Mouse (Mus musculus) liver, embryonic 12.5 days (tissue): ENCODE data around the gene Lmbr1l. TPM values are rescaled to one million over a fixed set of nuclear protein-coding genes. Genes with fewer than 3 reads are reported as not detected.
"Not testable (repeated sequence)": the region's sequence is repeated elsewhere in the genome, so short reads cannot be mapped to it uniquely, and the experiment has no call there.

Source experiments
- ATAC-seq: fragments of 200-750 bp; cut with Nextera tagmentation; 2 replicates; pipeline ENCODE4 v1.8.0; 2017; ENCODE audit warnings: moderate number of reproducible peaks, mild to moderate bottlenecking, moderate library complexity
- H3K27ac ChIP-seq: fragments of 300-500 bp; sonication (generic); 2 replicates; pipeline ENCODE4 v1.5.1; 2016; ENCODE audit warnings: mild to moderate bottlenecking
- H3K27me3 ChIP-seq: fragments of 300-500 bp; sonication (generic); replicated peaks from 2 replicates; pipeline ENCODE4 v1.6.1; 2016; ENCODE audit warnings: mild to moderate bottlenecking, moderate library complexity
- H3K36me3 ChIP-seq: fragments of 300-500 bp; sonication (generic); 2 replicates; pipeline ENCODE4 v1.6.1; 2016; ENCODE audit warnings: mild to moderate bottlenecking, moderate library complexity
- H3K4me1 ChIP-seq: fragments of 300-500 bp; sonication (generic); 2 replicates; pipeline ENCODE4 v1.6.1; 2016
- H3K4me2 ChIP-seq: fragments of 300-500 bp; sonication (generic); 2 replicates; pipeline ENCODE4 v1.6.1; 2016; ENCODE audit warnings: mild to moderate bottlenecking, moderate library complexity
- H3K4me3 ChIP-seq: fragments of 300-500 bp; sonication (generic); 2 replicates; pipeline ENCODE4 v1.5.1; 2016; ENCODE audit warnings: mild to moderate bottlenecking, moderate library complexity
- H3K9ac ChIP-seq: fragments of 300-500 bp; sonication (generic); 2 replicates; pipeline ENCODE4 v1.6.1; 2016; ENCODE audit warnings: mild to moderate bottlenecking, moderate library complexity
- H3K9me3 ChIP-seq: fragments of 300-500 bp; sonication (generic); replicated peaks from 2 replicates; pipeline ENCODE4 v1.6.1; 2016; ENCODE audit warnings: mild to moderate bottlenecking, moderate library complexity
- WGBS: fragments of 180-500 bp; shearing (Covaris S2); methylation state at CpG from one replicate; pipeline ENCODE4 v1.1.7; 2016; ENCODE audit not compliant: insufficient replicate concordance; 5-methylcytosine and 5-hydroxymethylcytosine counted together
- polyA plus RNA-seq: library from polyadenylated mRNA; unstranded; fragments of >200 nt; fragmentation: Nextera tagmentation; extraction: Ambion mirVana; gene quantifications from 2 replicates; pipeline ENCODE4 v1.2.1, GENCODE M21; 2016

Gene Lmbr1l
- polyA plus RNA-seq, 1 experiment from 2014 or later = 4.6 TPM

DNA sequence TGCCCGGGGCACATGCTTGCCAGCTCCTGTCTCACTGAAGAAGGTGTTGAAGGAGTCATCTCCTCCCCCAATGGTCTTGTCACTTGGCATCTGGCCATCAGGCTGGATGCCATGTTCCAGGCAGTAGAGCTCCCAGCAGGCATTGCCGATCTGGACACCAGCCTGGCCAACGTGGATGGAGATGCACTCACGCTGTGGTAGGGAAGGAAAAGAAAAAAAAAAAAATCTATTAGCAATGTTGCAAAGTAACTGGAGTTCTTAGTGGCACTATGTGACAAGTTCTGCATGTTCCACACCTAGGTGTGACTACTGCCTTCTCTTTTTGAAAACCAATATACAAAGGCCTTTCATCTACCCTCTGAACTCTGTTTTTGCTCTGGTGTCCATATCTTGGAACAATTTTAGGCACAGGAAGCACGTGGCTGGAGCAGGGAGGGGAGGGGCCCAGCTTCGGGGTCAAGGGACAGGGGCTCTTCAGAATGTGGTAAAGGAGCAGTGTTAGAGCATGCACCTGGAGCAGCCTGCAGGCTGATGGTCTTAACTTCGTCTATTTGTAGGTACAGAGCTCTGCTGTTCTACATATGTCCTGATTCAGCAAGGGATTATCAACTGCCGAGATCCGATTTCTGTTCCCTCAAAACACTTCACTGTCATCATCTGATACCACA, 15.1 kb upstream of the Lmbr1l start:
- Histone ChIP-seq H3K4me2 (peak overlapping the region; percentile 92), H3K4me3 (peak overlapping the region; percentile 76), H3K36me3 (peaks cover 25% of the 10 kb centered on the region), H3K4me1 (peaks cover 48% of the 10 kb centered on the region), H3K27ac (peak overlapping the region; percentile 96), H3K9ac (peak overlapping the region; percentile 89)
- H3K27me3 ChIP-seq, H3K9me3 ChIP-seq, ATAC-seq: not testable (repeated sequence)
- 13% methylated on average over 8 of the region's 9 CpGs for WGBS

DNA sequence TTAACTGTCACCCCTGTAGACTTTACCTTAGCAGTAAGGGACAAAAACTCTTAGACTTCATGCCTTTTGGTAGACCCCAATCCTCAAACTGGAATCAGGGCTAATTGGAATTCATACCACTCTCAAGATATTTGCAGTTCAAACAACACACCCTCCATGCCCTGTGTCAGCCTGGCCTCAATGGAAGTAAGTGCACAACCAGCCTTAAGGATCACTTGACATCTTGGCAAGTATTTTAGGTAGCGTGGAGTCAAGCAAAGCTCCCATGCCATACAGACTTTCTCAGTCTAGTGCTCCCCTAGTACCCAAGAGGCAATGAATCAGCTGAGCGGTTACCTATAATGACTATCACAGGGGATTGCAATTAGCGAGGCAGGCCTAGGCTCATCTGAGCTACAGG, 13.0 kb upstream of the Lmbr1l start:
- Histone ChIP-seq H3K4me2 (peak overlapping the region; percentile 22; the same call in 1 of the 2 replicates), H3K4me3 (no peak overlapping the region), H3K9ac (no peak overlapping the region), H3K36me3 (peaks cover 25% of the 10 kb centered on the region), H3K27ac (peak overlapping the region; percentile 60; the same call in 1 of the 2 replicates), H3K27me3 (no peaks in the 10 kb centered on the region), H3K9me3 (no peaks in the 10 kb centered on the region; the same call in 1 of the 2 replicates), H3K4me1 (peaks cover 38% of the 10 kb centered on the region)
- WGBS = 73% methylated on average over 3 of the region's 3 CpGs
- no peak for ATAC-seq

DNA sequence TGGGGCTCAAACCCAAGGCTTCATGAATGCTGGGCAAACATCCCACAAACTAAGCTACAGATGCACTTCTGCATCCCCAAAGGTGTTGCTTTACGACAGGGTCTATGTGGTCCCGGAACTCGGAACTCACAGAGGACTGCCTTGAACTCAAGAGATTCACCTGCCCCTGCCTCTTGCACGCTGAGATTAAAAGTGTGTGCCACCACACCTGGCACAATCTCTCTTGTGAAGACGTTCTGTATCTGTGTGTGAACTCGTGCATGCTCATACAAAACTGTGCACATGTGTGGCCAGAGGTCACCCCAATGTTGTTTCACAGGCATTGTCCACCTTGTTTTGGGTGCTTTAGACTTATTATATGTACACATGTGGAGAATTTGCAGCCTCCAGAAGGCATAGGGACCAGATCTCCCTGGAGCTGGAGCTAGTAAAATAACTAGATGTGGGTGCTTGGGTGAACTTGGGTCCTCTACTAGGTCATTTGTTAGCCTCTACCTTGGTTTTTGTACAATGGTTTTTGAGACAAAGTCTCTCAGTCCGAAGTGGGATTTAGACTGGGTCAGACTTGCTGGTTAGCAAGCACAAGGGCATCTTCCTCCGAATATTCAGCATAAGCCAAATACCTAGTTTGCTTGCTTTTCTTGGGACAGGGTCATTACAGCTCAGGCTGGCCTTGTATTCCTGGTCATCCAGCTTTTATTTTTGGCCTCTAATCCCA, 12.1 kb upstream of the Lmbr1l start:
- H3K4me2 ChIP-seq = no peak overlapping the region
- peak overlapping the region; percentile 15; the same call in 1 of the 2 replicates for H3K27ac ChIP-seq
- peaks cover 30% of the 10 kb centered on the region for H3K4me1 ChIP-seq
- WGBS = 42% methylated on average over 8 of the region's 8 CpGs
- H3K27me3 ChIP-seq = no peaks in the 10 kb centered on the region
- no peak for ATAC-seq
- H3K9me3 ChIP-seq = no peaks in the 10 kb centered on the region; the same call in 1 of the 2 replicates
- H3K36me3 ChIP-seq = peaks cover 25% of the 10 kb centered on the region
- no peak overlapping the region for H3K9ac ChIP-seq
- no peak overlapping the region for H3K4me3 ChIP-seq

DNA sequence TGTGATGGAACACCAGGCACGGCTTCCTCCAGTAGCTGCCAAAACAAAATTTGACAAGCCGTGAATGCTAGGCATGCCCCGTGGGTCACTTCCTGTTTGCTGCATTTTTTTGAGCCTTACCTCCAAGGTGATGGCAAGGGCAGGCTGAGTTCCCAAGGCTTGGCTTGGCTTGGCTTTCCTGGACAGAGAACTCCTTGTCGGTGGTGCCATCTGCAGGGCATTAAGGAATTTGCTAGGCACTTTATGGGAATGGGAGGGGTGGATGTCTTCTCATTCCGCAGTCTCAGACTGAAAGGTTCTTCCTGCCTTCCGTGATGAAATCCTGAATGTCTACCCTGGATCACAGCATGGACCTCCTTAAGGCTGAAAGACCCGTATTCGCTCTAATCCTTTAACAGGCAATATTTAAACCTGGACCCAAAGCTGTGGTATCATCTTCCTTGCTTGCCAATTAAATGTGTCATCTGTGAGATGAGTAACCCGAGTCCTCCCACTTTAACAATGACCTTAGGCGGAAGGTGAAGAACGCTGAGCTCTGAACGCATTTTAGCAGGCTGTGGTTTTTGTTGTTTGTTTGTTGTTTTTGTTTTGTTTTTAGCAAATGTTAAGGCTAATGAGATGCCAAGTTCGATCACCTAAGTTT, 10.7 kb upstream of the Lmbr1l start:
- Histone ChIP-seq H3K4me2 (no peak overlapping the region), H3K4me1 (peaks cover 28% of the 10 kb centered on the region), H3K36me3 (peaks cover 25% of the 10 kb centered on the region), H3K27me3 (no peaks in the 10 kb centered on the region), H3K9ac (no peak overlapping the region), H3K27ac (no peak overlapping the region), H3K4me3 (no peak overlapping the region), H3K9me3 (no peaks in the 10 kb centered on the region; the same call in 1 of the 2 replicates)
- no peak for ATAC-seq
- WGBS = 16% methylated on average over 13 of the region's 13 CpGs

DNA sequence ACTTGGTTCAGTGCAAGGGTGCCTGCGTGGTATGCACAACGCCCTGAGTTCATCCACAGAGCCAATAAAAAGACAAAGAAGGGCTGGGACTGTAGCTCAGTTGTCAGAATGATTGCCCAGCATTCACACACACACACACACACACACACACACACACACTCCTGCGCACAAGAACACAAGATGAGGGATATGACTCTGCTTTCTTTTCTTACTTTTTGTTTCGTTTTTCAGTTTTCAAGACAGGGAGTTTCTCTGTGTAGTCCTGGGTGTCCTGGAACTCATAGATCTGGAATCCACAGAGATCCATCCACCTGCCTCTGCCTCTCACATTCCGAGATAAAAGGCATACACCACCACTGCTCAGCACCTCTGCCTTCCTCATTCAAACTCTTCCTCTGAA, 9.5 kb upstream of the Lmbr1l start:
- Histone ChIP-seq H3K4me1 (peaks cover 23% of the 10 kb centered on the region), H3K27me3 (no peaks in the 10 kb centered on the region), H3K4me2 (no peak overlapping the region), H3K36me3 (peaks cover 19% of the 10 kb centered on the region), H3K9ac (no peak overlapping the region), H3K9me3 (no peaks in the 10 kb centered on the region; the same call in 1 of the 2 replicates), H3K27ac (no peak overlapping the region), H3K4me3 (no peak overlapping the region)
- ATAC-seq = no peak
- WGBS = 68% methylated on average over 5 of the region's 5 CpGs

DNA sequence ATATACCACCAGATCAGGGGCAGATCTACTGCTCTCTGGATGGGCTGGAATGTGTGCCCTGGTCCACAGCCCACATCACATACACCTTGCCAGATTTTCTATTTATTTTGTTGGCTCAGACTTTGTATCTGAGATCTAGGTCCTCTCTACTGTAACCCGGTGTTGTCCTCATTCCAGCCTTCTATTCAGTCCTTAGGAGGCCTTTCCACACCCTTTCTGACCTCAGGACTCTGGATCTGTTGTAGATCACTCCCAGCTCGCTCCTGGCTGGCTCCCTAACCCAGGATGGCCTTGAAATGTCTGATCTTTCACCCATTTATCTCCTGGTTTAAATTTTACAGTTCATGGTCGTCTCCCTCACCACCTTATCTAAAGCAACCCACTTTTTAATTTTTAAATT, 6.7 kb upstream of the Lmbr1l start:
- H3K4me3 ChIP-seq = no peak overlapping the region
- peaks cover 9% of the 10 kb centered on the region for H3K4me1 ChIP-seq
- 38% methylated on average over 3 of the region's 3 CpGs for WGBS
- H3K36me3 ChIP-seq = no peaks in the 10 kb centered on the region
- no peak overlapping the region for H3K4me2 ChIP-seq
- no peak overlapping the region for H3K27ac ChIP-seq
- no peak; the same call in 1 of the 2 replicates for ATAC-seq
- H3K9ac ChIP-seq = no peak overlapping the region
- H3K27me3 ChIP-seq = no peaks in the 10 kb centered on the region
- H3K9me3 ChIP-seq = no peaks in the 10 kb centered on the region; the same call in 1 of the 2 replicates

DNA sequence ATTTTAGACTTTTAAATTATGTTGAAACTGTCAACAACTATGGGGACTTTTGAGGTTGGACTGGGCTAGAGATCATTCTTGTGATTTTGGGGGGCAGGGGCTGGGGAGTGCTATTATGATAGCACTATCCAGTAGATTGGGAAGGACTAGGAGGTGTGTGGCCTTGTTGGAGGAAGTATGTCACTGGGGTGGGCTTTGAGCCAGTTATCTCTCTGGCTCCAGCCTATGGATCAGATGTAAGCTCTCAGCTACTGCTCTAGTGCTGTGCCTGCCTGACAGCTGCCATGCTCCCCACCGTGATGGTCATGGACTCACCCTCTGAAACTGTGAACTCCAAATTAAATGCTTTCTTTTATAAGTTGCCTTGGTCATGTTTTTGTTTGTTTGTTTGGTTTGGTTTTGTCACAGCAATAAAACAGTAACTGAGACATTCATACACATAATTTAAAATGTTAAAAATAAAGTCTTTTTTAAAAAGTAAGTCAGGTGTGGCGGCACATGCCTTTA, 5.1 kb upstream of the Lmbr1l start:
- no peak overlapping the region for H3K9ac ChIP-seq
- no peak overlapping the region for H3K4me2 ChIP-seq
- peaks cover 9% of the 10 kb centered on the region for H3K4me1 ChIP-seq
- H3K27ac ChIP-seq = no peak overlapping the region
- no peak overlapping the region for H3K4me3 ChIP-seq
- H3K36me3 ChIP-seq = no peaks in the 10 kb centered on the region
- H3K9me3 ChIP-seq = no peaks in the 10 kb centered on the region; the same call in 1 of the 2 replicates
- WGBS = 58% methylated on average over 2 of the region's 2 CpGs
- H3K27me3 ChIP-seq = no peaks in the 10 kb centered on the region
- no peak for ATAC-seq

DNA sequence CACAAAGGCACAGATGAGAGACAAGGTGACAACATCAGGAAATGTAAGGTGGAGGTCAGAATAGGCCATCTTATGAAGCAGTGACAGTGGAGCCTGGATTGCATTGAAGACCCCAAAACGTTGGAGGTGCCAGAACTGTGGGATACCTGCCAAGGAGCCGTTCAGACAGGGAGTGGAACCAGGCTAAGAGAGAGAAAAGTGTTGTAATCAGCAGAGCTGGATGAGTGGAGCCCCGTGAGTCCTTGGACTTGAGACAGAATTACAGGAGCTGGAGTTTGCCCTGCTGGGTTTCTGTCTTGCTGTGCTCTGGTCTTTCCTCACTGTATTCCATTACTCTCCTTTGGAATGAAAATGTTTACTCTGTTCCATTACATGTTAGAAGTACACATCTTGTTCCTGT, 4.5 kb upstream of the Lmbr1l start:
- H3K4me3 ChIP-seq = no peak overlapping the region
- no peak overlapping the region for H3K27ac ChIP-seq
- no peak for ATAC-seq
- no peak overlapping the region for H3K4me2 ChIP-seq
- no peak overlapping the region for H3K9ac ChIP-seq
- WGBS = 48% methylated on average over 3 of the region's 3 CpGs
- H3K4me1 ChIP-seq = peaks cover 9% of the 10 kb centered on the region
- H3K36me3 ChIP-seq = no peaks in the 10 kb centered on the region
- no peaks in the 10 kb centered on the region for H3K27me3 ChIP-seq
- H3K9me3 ChIP-seq = no peaks in the 10 kb centered on the region; the same call in 1 of the 2 replicates

DNA sequence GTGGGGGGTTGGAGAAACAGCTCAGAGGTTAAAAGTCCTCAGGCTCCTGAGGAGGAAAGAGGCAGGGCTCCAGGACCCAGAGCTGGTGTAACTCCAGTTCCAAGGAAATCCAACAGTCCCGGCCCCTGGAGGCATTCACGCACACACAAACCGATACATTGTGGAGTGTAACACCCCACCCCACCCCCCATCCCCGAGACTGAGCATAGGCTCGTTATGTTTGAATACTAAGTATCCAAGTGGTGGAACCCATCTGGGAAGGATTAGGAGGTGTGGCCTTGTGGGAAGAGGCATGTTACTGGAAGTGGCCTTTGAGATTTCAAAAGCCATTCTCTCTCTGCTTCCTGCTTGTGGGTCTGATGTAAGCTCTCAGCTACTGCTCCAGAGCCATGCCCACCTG, 3.5 kb upstream of the Lmbr1l start:
- Histone ChIP-seq H3K27ac (no peak overlapping the region), H3K4me3 (no peak overlapping the region), H3K36me3 (no peaks in the 10 kb centered on the region), H3K9me3 (no peaks in the 10 kb centered on the region; the same call in 1 of the 2 replicates), H3K4me1 (peaks cover 19% of the 10 kb centered on the region), H3K27me3 (no peaks in the 10 kb centered on the region), H3K4me2 (no peak overlapping the region), H3K9ac (no peak overlapping the region)
- no peak for ATAC-seq
- 80% methylated on average over 5 of the region's 5 CpGs for WGBS

DNA sequence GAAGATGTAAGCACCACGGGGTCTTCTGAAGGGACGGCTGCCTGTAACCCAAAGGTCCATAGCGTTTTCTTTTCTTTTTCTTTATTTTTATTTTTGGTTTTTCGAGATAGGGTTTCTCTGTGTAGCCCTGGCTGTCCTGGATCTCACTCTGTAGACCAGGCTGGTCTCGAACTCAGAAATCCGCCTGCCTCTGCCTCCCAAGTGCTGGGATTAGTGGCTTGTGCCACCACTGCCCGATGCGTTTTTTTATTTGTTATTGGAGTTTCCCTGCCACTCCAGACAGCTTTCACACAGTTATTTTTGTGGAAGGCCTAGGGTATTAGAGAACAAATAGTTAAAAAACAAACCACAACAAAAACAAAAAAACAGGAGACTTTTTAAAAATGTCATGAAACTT, 466 bp upstream of the Lmbr1l start:
- peak; percentile 1; the same call in 1 of the 2 replicates for ATAC-seq
- WGBS = 17% methylated on average over 8 of the region's 8 CpGs
- H3K9me3 ChIP-seq, H3K36me3 ChIP-seq, H3K27me3 ChIP-seq: not testable (repeated sequence)
- H3K27ac ChIP-seq = peak overlapping the region; percentile 58
- peak overlapping the region; percentile 83 for H3K9ac ChIP-seq
- peak overlapping the region; percentile 95 for H3K4me2 ChIP-seq
- H3K4me3 ChIP-seq = peak overlapping the region; percentile 84
- peaks cover 27% of the 10 kb centered on the region for H3K4me1 ChIP-seq

DNA sequence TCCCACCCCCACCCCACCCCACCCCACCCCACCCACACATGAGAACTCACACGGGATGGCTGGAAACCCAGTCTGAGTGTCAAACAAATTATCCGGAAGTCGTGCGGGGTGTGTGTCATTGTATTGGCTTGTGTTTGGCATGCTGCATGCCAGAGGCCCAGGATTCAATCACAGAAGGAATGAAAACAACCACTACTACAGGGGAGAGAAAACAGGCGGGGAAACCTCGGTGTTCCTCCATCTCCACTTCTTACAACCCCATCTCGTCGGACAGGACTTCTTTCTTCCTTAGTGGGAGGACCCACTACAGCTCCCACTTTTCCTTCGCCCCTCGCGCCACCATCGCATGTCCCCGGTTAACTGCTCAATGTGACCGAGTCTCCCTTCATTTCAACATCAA, 940 bp downstream of the Lmbr1l start:
- Histone ChIP-seq H3K4me2 (peak overlapping the region; percentile 95), H3K36me3 (peaks cover 2% of the 10 kb centered on the region; the same call in 1 of the 2 replicates), H3K4me1 (peaks cover 27% of the 10 kb centered on the region), H3K27ac (peak overlapping the region; percentile 81), H3K9me3 (no peaks in the 10 kb centered on the region), H3K27me3 (no peaks in the 10 kb centered on the region; the same call in 1 of the 2 replicates), H3K9ac (peak overlapping the region; percentile 83), H3K4me3 (peak overlapping the region; percentile 84)
- no peak for ATAC-seq
- WGBS = 1% methylated on average over 14 of the region's 14 CpGs

DNA sequence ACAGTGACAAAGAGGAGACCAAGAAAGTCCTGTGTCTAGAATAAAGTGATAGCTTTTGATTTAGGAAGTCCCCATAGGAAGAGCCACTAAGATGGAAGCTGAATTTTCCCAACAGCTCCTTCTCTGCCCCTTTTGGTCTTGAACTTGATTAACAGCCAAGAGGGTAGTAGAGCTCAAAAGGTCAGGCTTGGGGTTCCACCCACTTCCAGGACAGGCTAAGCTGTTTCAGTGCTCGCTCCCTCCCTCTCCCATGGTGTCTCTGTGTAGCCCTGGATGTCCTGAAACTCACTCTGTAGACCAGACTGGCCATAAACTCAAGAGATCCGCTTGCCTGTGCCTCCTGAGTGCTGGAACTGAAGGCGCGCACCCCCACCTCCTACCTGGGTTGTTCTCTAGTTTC, 2.0 kb downstream of the Lmbr1l start:
- WGBS = 84% methylated on average over 4 of the region's 4 CpGs
- Histone ChIP-seq H3K27me3 (no peaks in the 10 kb centered on the region; the same call in 1 of the 2 replicates), H3K4me3 (no peak overlapping the region), H3K27ac (no peak overlapping the region), H3K4me2 (peak overlapping the region; percentile 95; the same call in 1 of the 2 replicates), H3K4me1 (peaks cover 27% of the 10 kb centered on the region), H3K9me3 (no peaks in the 10 kb centered on the region), H3K9ac (no peak overlapping the region), H3K36me3 (peaks cover 12% of the 10 kb centered on the region)
- no peak for ATAC-seq
